16 mouse cellular contexts compared by ENCODE assay signal in the genomic region with DNA sequence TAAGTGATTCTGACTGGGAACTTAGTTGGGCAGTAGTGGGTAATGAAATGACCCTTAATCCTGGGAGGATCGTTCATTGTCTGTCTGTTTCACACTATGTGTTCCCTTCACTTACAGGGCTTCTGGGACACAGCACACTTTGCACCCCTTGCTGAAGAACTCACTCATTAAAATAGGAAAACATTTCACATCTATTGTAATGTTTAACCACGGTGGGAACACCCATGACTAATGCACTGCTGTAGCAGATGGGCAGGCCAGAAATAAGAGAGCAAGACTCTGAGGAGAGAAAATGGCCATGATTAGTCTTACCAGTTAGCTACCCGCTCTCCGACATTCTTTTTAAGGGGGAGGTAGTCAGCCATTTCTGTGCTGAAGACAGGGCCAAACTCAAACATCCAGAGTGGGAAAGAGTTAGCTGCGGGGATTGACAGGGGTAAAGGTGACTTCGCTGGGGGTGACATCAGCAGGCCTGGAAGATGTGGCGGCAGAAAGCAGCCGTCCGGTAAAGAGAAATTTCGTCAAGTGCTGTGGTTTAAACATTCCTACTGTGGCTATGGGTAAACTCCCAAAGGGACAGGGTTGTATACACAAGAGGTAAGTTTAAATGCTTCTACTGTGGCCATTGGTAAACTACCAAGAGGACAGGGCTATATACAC.
"Had no signal": no experiment of that assay in that cellular context is flagged by ENCODE, and none has a peak within 500 bp of the region (broad histone marks: within the 10 kb centered on the region; RNA-seq: fewer than 3 reads in every experiment).

No protein-coding gene starts in this region.

- ATAC-seq: intestine, embryonic 15.5 days had no signal

- H3K4me2 ChIP-seq: intestine, embryonic 15.5 days; limb, embryonic 15.5 days; lung, embryonic 14.5 days; neural tube, embryonic 15.5 days had no signal

- H3K36me3 ChIP-seq: intestine, embryonic 15.5 days; limb, embryonic 15.5 days; midbrain, embryonic 10.5 days; neural tube, embryonic 15.5 days had no signal

- H3K27ac ChIP-seq: intestine, embryonic 15.5 days; left cerebral cortex, adult 2 months; limb, embryonic 15.5 days; liver, embryonic 14.5 days; midbrain, embryonic 10.5 days; neural tube, embryonic 15.5 days had no signal

- H3K9ac ChIP-seq: intestine, embryonic 15.5 days; limb, embryonic 15.5 days; liver, embryonic 14.5 days; lung, embryonic 14.5 days; neural tube, embryonic 15.5 days had no signal

- H3K4me3 ChIP-seq: intestine, embryonic 15.5 days; left cerebral cortex, adult 2 months; limb, embryonic 15.5 days; midbrain, embryonic 10.5 days; myocyte; neural tube, embryonic 15.5 days had no signal

- H3K27me3 ChIP-seq: intestine, embryonic 15.5 days; limb, embryonic 15.5 days; neural tube, embryonic 15.5 days had no signal

- H3K9me3 ChIP-seq: intestine, embryonic 15.5 days; limb, embryonic 15.5 days; midbrain, embryonic 10.5 days; neural tube, embryonic 15.5 days had no signal

- H3K4me1 ChIP-seq: intestine, embryonic 15.5 days; limb, embryonic 15.5 days; neural tube, embryonic 15.5 days had no signal

- DNase-seq: lung, embryonic 14.5 days; lung, postnatal 10 days; lung, postnatal 4 days; midbrain, embryonic 14.5 days; right cerebral cortex, adult 18-20 months; right cerebral cortex, postnatal 4 days; spleen, adult 18-20 months; thymus, adult 18-20 months; thymus, postnatal 25 days had no signal
